Mouse (Mus musculus): ENCODE measurements around the gene Usp31.

DNA sequence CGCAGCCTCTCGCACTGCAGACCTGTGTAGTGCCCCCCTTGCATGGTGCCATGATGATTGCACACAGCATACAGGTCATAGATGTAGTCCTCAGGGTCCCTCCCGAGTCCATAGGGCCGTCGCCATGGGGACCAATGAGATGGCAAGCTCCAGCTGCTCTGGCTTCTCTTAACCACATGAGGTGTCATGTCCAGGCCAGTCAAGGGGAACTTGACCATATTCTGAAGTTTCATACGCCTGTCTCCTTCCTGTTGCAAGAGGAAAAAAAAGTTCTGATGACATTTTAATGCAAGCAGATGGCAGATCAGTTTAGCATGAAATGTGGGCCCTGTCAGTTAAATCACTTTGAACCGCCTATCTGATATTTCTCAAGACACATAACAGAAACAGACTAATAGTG lies 48.2 kb downstream of the Usp31 start:
- TF ChIP-seq CTCF (conservative IDR thresholded peaks at IDR 0.05; ENCODE audit: low read length) (no peak), NANOG (IDR thresholded peaks at IDR 0.05; ENCODE audit: borderline replicate concordance, low read length) (no peak), POU5F1 (IDR thresholded peaks at IDR 0.05; ENCODE audit: borderline replicate concordance, low read length) (no peak)

Measured in E14TG2a.4 (cell line).